Mouse (Mus musculus): Measurements from ENCODE around the gene Fgfrl1. TPM values are rescaled to one million over a fixed set of nuclear protein-coding genes. Genes with fewer than 3 reads are reported as not detected.
"Not testable (repeated sequence)": the region's sequence is repeated elsewhere in the genome, so short reads cannot be mapped to it uniquely, and the experiment has no call there.

Fgfrl1 gene
- polyA plus RNA-seq, 1 experiment, result 8.2 TPM

GRCm38 (mm10) chr5:108741844-108742243 is 49.7 kb downstream of the Fgfrl1 start:
- Histone ChIP-seq H3K4me3 (replicated peaks; ENCODE audit: control insufficient read depth, low read depth, low read length) (no peak overlapping the region), H3K27ac (ENCODE audit: control insufficient read depth, insufficient read depth, low read depth, low read length, poor library complexity) (no peak overlapping the region), H3K4me1 (ENCODE audit: control insufficient read depth, insufficient read depth, low read length) (no peaks in the 10 kb centered on the region)
- 60% methylated on average over 2 of the region's 2 CpGs for WGBS
- TF ChIP-seq POLR2A (IDR thresholded peaks at IDR 0.05; ENCODE audit: borderline replicate concordance, control insufficient read depth, low read depth, low read length) (no peak), CTCF (IDR thresholded peaks at IDR 0.05; ENCODE audit: control insufficient read depth, insufficient read depth, low read length) (no peak)

GRCm38 (mm10) chr5:108742596-108742995 is 50.4 kb downstream of the Fgfrl1 start:
- Histone ChIP-seq H3K4me1 (ENCODE audit: control insufficient read depth, insufficient read depth, low read length) (no peaks in the 10 kb centered on the region), H3K27ac (ENCODE audit: control insufficient read depth, insufficient read depth, low read depth, low read length, poor library complexity) (no peak overlapping the region), H3K4me3 (replicated peaks; ENCODE audit: control insufficient read depth, low read depth, low read length) (no peak overlapping the region)
- no peak for TF ChIP-seq CTCF (IDR thresholded peaks at IDR 0.05; ENCODE audit: control insufficient read depth, insufficient read depth, low read length)
- TF ChIP-seq POLR2A (IDR thresholded peaks at IDR 0.05; ENCODE audit: borderline replicate concordance, control insufficient read depth, low read depth, low read length), result no peak
- 56% methylated on average over 2 of the region's 2 CpGs for WGBS

- Histone ChIP-seq H3K4me3 (replicated peaks; ENCODE audit: control insufficient read depth, low read depth, low read length) (no peak overlapping the region), H3K27ac (ENCODE audit: control insufficient read depth, insufficient read depth, low read depth, low read length, poor library complexity) (no peak overlapping the region), H3K4me1 (ENCODE audit: control insufficient read depth, insufficient read depth, low read length) (no peaks in the 10 kb centered on the region)
- WGBS, result 59% methylated on average over 2 of the region's 2 CpGs
- no peak for TF ChIP-seq POLR2A (IDR thresholded peaks at IDR 0.05; ENCODE audit: borderline replicate concordance, control insufficient read depth, low read depth, low read length)
These were observed 51.7 kb downstream of the Fgfrl1 start for GRCm38 (mm10) chr5:108743856-108744255.

- H3K4me3 ChIP-seq (replicated peaks; ENCODE audit: control insufficient read depth, low read depth, low read length), result no peak overlapping the region
- WGBS, result 80% methylated on average over 3 of the region's 3 CpGs
- TF ChIP-seq CTCF (IDR thresholded peaks at IDR 0.05; ENCODE audit: control insufficient read depth, insufficient read depth, low read length), result no peak
- no peak for TF ChIP-seq POLR2A (IDR thresholded peaks at IDR 0.05; ENCODE audit: borderline replicate concordance, control insufficient read depth, low read depth, low read length)
- no peaks in the 10 kb centered on the region for H3K4me1 ChIP-seq (ENCODE audit: control insufficient read depth, insufficient read depth, low read length)
- H3K27ac ChIP-seq (ENCODE audit: control insufficient read depth, insufficient read depth, low read depth, low read length, poor library complexity), result no peak overlapping the region
These were observed 52.4 kb downstream of the Fgfrl1 start for GRCm38 (mm10) chr5:108744629-108745028.

- WGBS, result 70% methylated on average over 5 of the region's 5 CpGs
- Histone ChIP-seq H3K4me3 (replicated peaks; ENCODE audit: control insufficient read depth, low read depth, low read length) (no peak overlapping the region), H3K27ac (ENCODE audit: control insufficient read depth, insufficient read depth, low read depth, low read length, poor library complexity) (no peak overlapping the region), H3K4me1 (ENCODE audit: control insufficient read depth, insufficient read depth, low read length) (no peaks in the 10 kb centered on the region)
- TF ChIP-seq CTCF (IDR thresholded peaks at IDR 0.05; ENCODE audit: control insufficient read depth, insufficient read depth, low read length) (no peak), POLR2A (IDR thresholded peaks at IDR 0.05; ENCODE audit: borderline replicate concordance, control insufficient read depth, low read depth, low read length) (no peak)
These were observed 58.4 kb downstream of the Fgfrl1 start for GRCm38 (mm10) chr5:108750328-108751210.

- not testable (repeated sequence) for H3K4me3 ChIP-seq (replicated peaks; ENCODE audit: control insufficient read depth, low read depth, low read length); H3K27ac ChIP-seq (ENCODE audit: control insufficient read depth, insufficient read depth, low read depth, low read length, poor library complexity); H3K4me1 ChIP-seq (ENCODE audit: control insufficient read depth, insufficient read depth, low read length)
- 76% methylated on average over 4 of the region's 4 CpGs for WGBS
These were observed 59.1 kb downstream of the Fgfrl1 start for GRCm38 (mm10) chr5:108751258-108751657.

Other genes with a start within 250 kb of the Fgfrl1 start
- 5.3 and 11.2 TPM in 2 replicates for gene Mfsd7a, start 243.5 kb upstream of the Fgfrl1 start, polyA plus RNA-seq (2011; ENCODE audit: insufficient read depth, insufficient read length, low replicate concordance, missing spikeins)
- 10.1 and 13.7 TPM in 2 replicates for gene Pcgf3, start 231.2 kb upstream of the Fgfrl1 start, polyA plus RNA-seq (2011; ENCODE audit: insufficient read depth, insufficient read length, low replicate concordance, missing spikeins)
- gene Cplx1, start 142.4 kb upstream of the Fgfrl1 start, polyA plus RNA-seq (2011; ENCODE audit: insufficient read depth, insufficient read length, low replicate concordance, missing spikeins), result 3.7 TPM in 1 of 2 replicates, not detected in the other
- 36.4 and 52.3 TPM in 2 replicates for gene Gak, start 62.6 kb upstream of the Fgfrl1 start, polyA plus RNA-seq (2011; ENCODE audit: insufficient read depth, insufficient read length, low replicate concordance, missing spikeins)
- 2.7 and 7.2 TPM in 2 replicates for gene Tmem175, start 62.6 kb upstream of the Fgfrl1 start, polyA plus RNA-seq (2011; ENCODE audit: insufficient read depth, insufficient read length, low replicate concordance, missing spikeins)
- gene Idua, start 32.1 kb upstream of the Fgfrl1 start, polyA plus RNA-seq (2011; ENCODE audit: insufficient read depth, insufficient read length, low replicate concordance, missing spikeins), result 4.4 and 12.4 TPM in 2 replicates
- 4.4 and 16.4 TPM in 2 replicates for gene Dgkq, start 22.7 kb upstream of the Fgfrl1 start, polyA plus RNA-seq (2011; ENCODE audit: insufficient read depth, insufficient read length, low replicate concordance, missing spikeins)
- 1.8 and 2.2 TPM in 2 replicates for gene Slc26a1, start 16.8 kb upstream of the Fgfrl1 start, polyA plus RNA-seq (2011; ENCODE audit: insufficient read depth, insufficient read length, low replicate concordance, missing spikeins)
- gene Rnf212, start 82.6 kb downstream of the Fgfrl1 start, polyA plus RNA-seq (2011; ENCODE audit: insufficient read depth, insufficient read length, low replicate concordance, missing spikeins), result 4.6 and 5.6 TPM in 2 replicates
- not detected in 2 replicates for gene Tmed11, start 103.0 kb downstream of the Fgfrl1 start, polyA plus RNA-seq (2011; ENCODE audit: insufficient read depth, insufficient read length, low replicate concordance, missing spikeins)
- 0.11 TPM in 1 of 2 replicates, not detected in the other for gene Vmn2r8, start 116.5 kb downstream of the Fgfrl1 start, polyA plus RNA-seq (2011; ENCODE audit: insufficient read depth, insufficient read length, low replicate concordance, missing spikeins)
- gene Vmn2r9, start 160.2 kb downstream of the Fgfrl1 start, polyA plus RNA-seq (2011; ENCODE audit: insufficient read depth, insufficient read length, low replicate concordance, missing spikeins), result not detected in 2 replicates

All from bone marrow, adult 2 months (tissue).